Mouse (Mus musculus): Measurements from ENCODE around the gene Rpgrip1l.

GRCm38 (mm10) chr8:91190816-91191340, 122.2 kb downstream of the Rpgrip1l start:
- TF ChIP-seq CTCF (IDR thresholded peaks at IDR 0.05; ENCODE audit: low read depth) (peak; percentile 95), EP300 (optimal IDR thresholded peaks at IDR 0.05) (no peak)

Data from stomach, postnatal 0 days (tissue).